Mouse (Mus musculus): ENCODE results near the gene Acads. TPM values are rescaled to one million over a fixed set of nuclear protein-coding genes. Genes with fewer than 3 reads are reported as not detected.

Acads gene
- polyA plus RNA-seq, 1 experiment from 2014 or later = 27.7 TPM

GRCm38 (mm10) chr5:115161064-115161939 lies 42.2 kb upstream of the Acads start:
- Histone ChIP-seq H3K9me3 (ENCODE audit: control insufficient read depth, low read length) (no peaks in the 10 kb centered on the region), H3K27me3 (ENCODE audit: control insufficient read depth, insufficient read depth, low read length) (no peaks in the 10 kb centered on the region), H3K4me3 (ENCODE audit: low read depth, low read length) (no peak overlapping the region), H3K9ac (ENCODE audit: low read length) (no peak overlapping the region), H3K36me3 (ENCODE audit: control insufficient read depth, insufficient read depth, low read length) (no peaks in the 10 kb centered on the region), H3K4me1 (ENCODE audit: control insufficient read depth, insufficient read depth, low read length) (peaks cover 6% of the 10 kb centered on the region), H3K27ac (ENCODE audit: low read depth, low read length) (no peak overlapping the region), H3K4me2 (ENCODE audit: low read depth) (no peak overlapping the region)
- ATAC-seq (ENCODE audit: insufficient read depth, low FRiP score, low TSS enrichment) (no peak), DNase-seq (ENCODE audit: low spot score) (no peak)
- 65% methylated on average over 13 of the region's 13 CpGs for WGBS

- ATAC-seq (ENCODE audit: insufficient read depth, low FRiP score, low TSS enrichment) = no peak
These were observed 41.5 kb upstream of the Acads start for GRCm38 (mm10) chr5:115160655-115161054.

GRCm38 (mm10) chr5:115159165-115159564 lies 40.0 kb upstream of the Acads start:
- peaks cover 19% of the 10 kb centered on the region for H3K4me1 ChIP-seq (ENCODE audit: control insufficient read depth, insufficient read depth, low read length)
- no peak for DNase-seq (ENCODE audit: low spot score)
- H3K4me2 ChIP-seq (ENCODE audit: low read depth) = peak overlapping the region; percentile 71
- peak overlapping the region; percentile 98 for H3K4me3 ChIP-seq (ENCODE audit: low read depth, low read length)
- H3K36me3 ChIP-seq (ENCODE audit: control insufficient read depth, insufficient read depth, low read length) = no peaks in the 10 kb centered on the region
- H3K27ac ChIP-seq (ENCODE audit: low read depth, low read length) = peak overlapping the region; percentile 36
- H3K9me3 ChIP-seq (ENCODE audit: control insufficient read depth, low read length) = no peaks in the 10 kb centered on the region
- 44% methylated on average over 12 of the region's 12 CpGs for WGBS
- H3K9ac ChIP-seq (ENCODE audit: low read length) = peak overlapping the region; percentile 58
- no peak for ATAC-seq (ENCODE audit: insufficient read depth, low FRiP score, low TSS enrichment)
- H3K27me3 ChIP-seq (ENCODE audit: control insufficient read depth, insufficient read depth, low read length) = no peaks in the 10 kb centered on the region

More at GRCm38 (mm10) chr5:115160655-115161054, 41.5 kb upstream of the Acads start:
- Histone ChIP-seq H3K36me3 (ENCODE audit: control insufficient read depth, insufficient read depth, low read length) (no peaks in the 10 kb centered on the region), H3K4me2 (ENCODE audit: low read depth) (no peak overlapping the region), H3K9ac (ENCODE audit: low read length) (no peak overlapping the region), H3K9me3 (ENCODE audit: control insufficient read depth, low read length) (no peaks in the 10 kb centered on the region), H3K4me3 (ENCODE audit: low read depth, low read length) (no peak overlapping the region), H3K27me3 (ENCODE audit: control insufficient read depth, insufficient read depth, low read length) (no peaks in the 10 kb centered on the region), H3K4me1 (ENCODE audit: control insufficient read depth, insufficient read depth, low read length) (peaks cover 10% of the 10 kb centered on the region), H3K27ac (ENCODE audit: low read depth, low read length) (no peak overlapping the region)
- no peak for DNase-seq (ENCODE audit: low spot score)
- WGBS = 79% methylated on average over 6 of the region's 6 CpGs

GRCm38 (mm10) chr5:115158040-115158983 lies 39.2 kb upstream of the Acads start, which contains the start of gene Mlec:
Gene Mlec, minus strand, starts transcription at chr5:115158179.
- Histone ChIP-seq H3K27ac (ENCODE audit: low read depth, low read length) (peak within 1 kb of the TSS; percentile 92), H3K27me3 (ENCODE audit: control insufficient read depth, insufficient read depth, low read length) (no peaks in the 10 kb centered on the region), H3K9me3 (ENCODE audit: control insufficient read depth, low read length) (no peaks in the 10 kb centered on the region), H3K4me1 (ENCODE audit: control insufficient read depth, insufficient read depth, low read length) (peaks cover 21% of the 10 kb centered on the region), H3K4me3 (ENCODE audit: low read depth, low read length) (peak within 1 kb of the TSS; percentile 98), H3K36me3 (ENCODE audit: control insufficient read depth, insufficient read depth, low read length) (no peaks in the 10 kb centered on the region), H3K4me2 (ENCODE audit: low read depth) (peak within 1 kb of the TSS; percentile 87), H3K9ac (ENCODE audit: low read length) (peak within 1 kb of the TSS; percentile 97)
- under 1% methylated on average over 67 of the region's 78 CpGs for WGBS
- peak; percentile 99 for ATAC-seq (ENCODE audit: insufficient read depth, low FRiP score, low TSS enrichment)
- peak; percentile 99 for DNase-seq (ENCODE audit: low spot score)

DNA sequence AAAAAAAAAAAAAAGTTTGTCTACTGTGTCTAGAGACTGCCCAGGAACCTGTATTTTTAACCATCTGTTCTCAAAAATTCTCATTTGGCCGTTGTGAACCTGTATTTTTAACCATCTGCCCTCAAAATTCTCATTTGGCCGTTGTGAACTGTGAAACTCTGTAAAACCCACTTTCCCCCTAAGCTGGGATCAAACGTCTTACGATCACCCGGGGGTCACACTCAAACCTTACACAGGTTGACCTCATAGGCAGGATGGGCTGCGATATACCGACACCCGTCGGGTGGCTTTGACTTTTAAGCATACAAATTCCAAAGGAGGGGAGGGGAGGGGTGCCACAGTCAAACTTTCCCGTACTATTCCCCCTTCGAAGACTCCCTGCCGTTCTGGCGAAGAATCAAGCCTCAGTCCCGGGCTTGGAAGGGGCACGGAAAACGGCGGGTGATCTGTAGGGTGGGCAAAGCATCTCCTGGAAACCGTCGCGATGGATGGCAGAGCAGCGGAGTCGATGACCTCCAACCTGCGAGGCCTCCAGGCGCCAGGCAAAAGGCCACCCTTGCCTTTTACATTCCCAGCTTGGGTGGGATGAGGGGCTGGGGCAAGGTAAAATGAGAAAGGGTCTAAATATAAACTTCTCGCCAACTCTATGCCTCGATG lies 37.9 kb upstream of the Acads start:
- Histone ChIP-seq H3K4me2 (ENCODE audit: low read depth) (peak overlapping the region; percentile 87), H3K36me3 (ENCODE audit: control insufficient read depth, insufficient read depth, low read length) (no peaks in the 10 kb centered on the region), H3K4me1 (ENCODE audit: control insufficient read depth, insufficient read depth, low read length) (peaks cover 21% of the 10 kb centered on the region), H3K9ac (ENCODE audit: low read length) (peak overlapping the region; percentile 97), H3K27ac (ENCODE audit: low read depth, low read length) (peak overlapping the region; percentile 92; the same call in 1 of the 2 replicates), H3K27me3 (ENCODE audit: control insufficient read depth, insufficient read depth, low read length) (no peaks in the 10 kb centered on the region), H3K4me3 (ENCODE audit: low read depth, low read length) (peak overlapping the region; percentile 98), H3K9me3 (ENCODE audit: control insufficient read depth, low read length) (no peaks in the 10 kb centered on the region)
- DNase-seq (ENCODE audit: low spot score) = peak; percentile 40
- ATAC-seq (ENCODE audit: insufficient read depth, low FRiP score, low TSS enrichment) = no peak
- 3% methylated on average over 26 of the region's 26 CpGs for WGBS

- WGBS = 72% methylated on average over 7 of the region's 7 CpGs
- ATAC-seq (ENCODE audit: insufficient read depth, low FRiP score, low TSS enrichment) (no peak), DNase-seq (ENCODE audit: low spot score) (no peak)
- Histone ChIP-seq H3K9ac (ENCODE audit: low read length) (no peak overlapping the region), H3K4me2 (ENCODE audit: low read depth) (peak overlapping the region; percentile 87), H3K4me1 (ENCODE audit: control insufficient read depth, insufficient read depth, low read length) (peaks cover 21% of the 10 kb centered on the region), H3K36me3 (ENCODE audit: control insufficient read depth, insufficient read depth, low read length) (no peaks in the 10 kb centered on the region), H3K27me3 (ENCODE audit: control insufficient read depth, insufficient read depth, low read length) (no peaks in the 10 kb centered on the region), H3K4me3 (ENCODE audit: low read depth, low read length) (peak overlapping the region; percentile 98), H3K9me3 (ENCODE audit: control insufficient read depth, low read length) (no peaks in the 10 kb centered on the region), H3K27ac (ENCODE audit: low read depth, low read length) (no peak overlapping the region)
These were observed 37.3 kb upstream of the Acads start for GRCm38 (mm10) chr5:115156401-115156800.

- no peak for DNase-seq (ENCODE audit: low spot score)
- H3K4me3 ChIP-seq (ENCODE audit: low read depth, low read length) = peak overlapping the region; percentile 98
- peak overlapping the region; percentile 47 for H3K4me2 ChIP-seq (ENCODE audit: low read depth)
- no peaks in the 10 kb centered on the region for H3K9me3 ChIP-seq (ENCODE audit: control insufficient read depth, low read length)
- peak overlapping the region; percentile 10 for H3K9ac ChIP-seq (ENCODE audit: low read length)
- peaks cover 21% of the 10 kb centered on the region for H3K4me1 ChIP-seq (ENCODE audit: control insufficient read depth, insufficient read depth, low read length)
- no peaks in the 10 kb centered on the region for H3K27me3 ChIP-seq (ENCODE audit: control insufficient read depth, insufficient read depth, low read length)
- H3K36me3 ChIP-seq (ENCODE audit: control insufficient read depth, insufficient read depth, low read length) = no peaks in the 10 kb centered on the region
- 35% methylated on average over 5 of the region's 5 CpGs for WGBS
- no peak overlapping the region for H3K27ac ChIP-seq (ENCODE audit: low read depth, low read length)
- no peak for ATAC-seq (ENCODE audit: insufficient read depth, low FRiP score, low TSS enrichment)
These were observed 36.7 kb upstream of the Acads start for GRCm38 (mm10) chr5:115155831-115156230.

GRCm38 (mm10) chr5:115155156-115155631 lies 36.0 kb upstream of the Acads start:
- WGBS = 82% methylated on average over 13 of the region's 13 CpGs
- no peak for DNase-seq (ENCODE audit: low spot score)
- no peak overlapping the region for H3K27ac ChIP-seq (ENCODE audit: low read depth, low read length)

More at GRCm38 (mm10) chr5:115155156-115155631, 36.0 kb upstream of the Acads start:
- Histone ChIP-seq H3K9ac (ENCODE audit: low read length) (peak overlapping the region; percentile 10; the same call in 1 of the 2 replicates), H3K36me3 (ENCODE audit: control insufficient read depth, insufficient read depth, low read length) (peaks cover 3% of the 10 kb centered on the region; the same call in 1 of the 2 replicates), H3K4me3 (ENCODE audit: low read depth, low read length) (no peak overlapping the region), H3K9me3 (ENCODE audit: control insufficient read depth, low read length) (no peaks in the 10 kb centered on the region), H3K4me1 (ENCODE audit: control insufficient read depth, insufficient read depth, low read length) (peaks cover 21% of the 10 kb centered on the region), H3K4me2 (ENCODE audit: low read depth) (peak overlapping the region; percentile 47), H3K27me3 (ENCODE audit: control insufficient read depth, insufficient read depth, low read length) (no peaks in the 10 kb centered on the region)
- no peak for ATAC-seq (ENCODE audit: insufficient read depth, low FRiP score, low TSS enrichment)

All from neural tube, embryonic 11.5 days (tissue).